ENCODE assay signal across 8 mouse cellular contexts in the genomic region with DNA sequence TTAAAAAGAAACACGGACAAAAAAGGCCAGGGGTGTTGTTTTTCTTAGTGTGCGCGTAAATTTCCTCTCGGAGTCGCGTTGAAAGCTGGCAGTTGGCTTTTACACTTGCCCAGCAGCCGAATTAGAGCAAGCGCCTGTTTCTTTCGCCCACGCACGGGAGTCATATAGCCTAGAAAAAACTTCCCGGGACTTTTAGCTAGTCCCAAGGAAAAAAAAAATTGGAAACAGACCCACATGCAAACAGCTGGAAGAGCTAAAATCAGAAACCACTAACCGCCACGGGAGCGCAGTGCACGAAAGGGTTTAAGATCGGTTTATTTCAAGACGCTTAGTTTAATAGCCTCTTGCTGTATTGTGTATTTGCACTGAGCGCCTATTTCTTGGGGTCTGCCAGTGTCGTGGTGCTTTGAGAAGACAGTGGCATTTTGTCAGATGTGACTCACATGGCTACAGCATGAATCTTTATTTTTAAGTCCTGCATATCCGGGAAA. TPM values are rescaled to one million over a fixed set of nuclear protein-coding genes. Genes with fewer than 3 reads are reported as not detected.
DNase-seq lines count a peak whose midpoint lies in the region; ATAC-seq and TF ChIP-seq lines count a peak whose summit lies in the region.

No protein-coding gene starts in this region.

- peaks cover 7 to 8% of the 10 kb centered on the region in 2 experiments; a peak in 3 of 4 replicates for H3K4me1 ChIP-seq in ES-E14 (ENCODE audit: control insufficient read depth in 2 of 2, insufficient read depth in 2 of 2, low read length in 2 of 2, poor library complexity in 1 of 2)
- H3K4me1 ChIP-seq in kidney, postnatal 0 days (replicated peaks; ENCODE audit: insufficient read depth, low read length), result no peaks in the 10 kb centered on the region

- ATAC-seq in frontal cortex, adult (ENCODE audit: low TSS enrichment), result peak; percentile 16; the same call in 1 of the 2 replicates
- no peak for ATAC-seq in kidney, postnatal 0 days (replicated peaks; ENCODE audit: low FRiP score, low read depth)
- no peak for ATAC-seq in megakaryocyte progenitor cell, adult 5-6 weeks (replicated peaks; ENCODE audit: poor library complexity)

- in situ Hi-C loops in ES-E14 (cut with MboI; ENCODE audit: low sequenced_read_pairs in 2 of 2, unreplicated experiment in 2 of 2), result no loop called here

- DNase-seq in adrenal gland, postnatal 14 days, result peak; percentile 14
- no peak for DNase-seq in adrenal gland, postnatal 25 days
- no peak for DNase-seq in ES-E14 (ENCODE audit: low read depth, low spot score)
- peak; percentile 78 for DNase-seq in kidney, postnatal 0 days (ENCODE audit: low spot score)
- DNase-seq in lung, postnatal 14 days, result peak; percentile 13
- no peak for DNase-seq in urinary bladder, postnatal 4 days (ENCODE audit: low spot score in 2 of 2)

- no peaks in the 10 kb centered on the region for H3K9me3 ChIP-seq in ES-E14 (ENCODE audit: control insufficient read depth, insufficient read depth, low read depth, low read length)
- no peaks in the 10 kb centered on the region for H3K9me3 ChIP-seq in kidney, postnatal 0 days (replicated peaks; ENCODE audit: low read length)

- H3K27ac ChIP-seq in ES-E14 (ENCODE audit: insufficient read depth, low read depth, low read length, poor library complexity, severe bottlenecking), result peak overlapping the region; percentile 71; the same call in 1 of the 2 replicates
- H3K27ac ChIP-seq in kidney, postnatal 0 days, result no peak overlapping the region

- no peak for TF ChIP-seq CTCF in kidney, postnatal 0 days (IDR thresholded peaks at IDR 0.05; ENCODE audit: low read depth)

- peaks cover 3% of the 10 kb centered on the region; the same call in 1 of the 2 replicates for H3K27me3 ChIP-seq in kidney, postnatal 0 days (ENCODE audit: insufficient read depth, low read length)

- peak overlapping the region; percentile 85 to 93 for H3K4me3 ChIP-seq in ES-E14 (ENCODE audit: insufficient read depth in 1 of 2, low read depth in 1 of 2, low read length in 2 of 2, poor library complexity in 1 of 2, severe bottlenecking in 1 of 2)
- peak overlapping the region; percentile 65 for H3K4me3 ChIP-seq in kidney, postnatal 0 days (replicated peaks; ENCODE audit: low read depth, low read length)

- H3K9ac ChIP-seq in ES-E14 (ENCODE audit: insufficient read depth, low read depth, low read length, poor library complexity, severe bottlenecking), result peak overlapping the region; percentile 85
- peak overlapping the region; percentile 57; the same call in 1 of the 2 replicates for H3K9ac ChIP-seq in kidney, postnatal 0 days (ENCODE audit: low read depth, low read length)

- H3K36me3 ChIP-seq in ES-E14 (ENCODE audit: control insufficient read depth, insufficient read depth, low read length, poor library complexity, severe bottlenecking), result peaks cover 32% of the 10 kb centered on the region
- H3K36me3 ChIP-seq in kidney, postnatal 0 days (ENCODE audit: insufficient read depth, low read length), result no peaks in the 10 kb centered on the region

- peak overlapping the region; percentile 90 for H3K4me2 ChIP-seq in kidney, postnatal 0 days (ENCODE audit: low read length)

- WGBS in kidney, postnatal 0 days, result 1% methylated on average over 21 of the region's 21 CpGs

TF ChIP-seq in ES-E14, 5 proteins besides CTCF, POLR2A, EP300 and RAD21:
- no peak for TF ChIP-seq ZC3H11A (IDR thresholded peaks at IDR 0.05; ENCODE audit: borderline replicate concordance, low read depth, low read length)
- TF ChIP-seq CHD2 (IDR thresholded peaks at IDR 0.05; ENCODE audit: low read depth, low read length), result no peak
- TF ChIP-seq ZNF384 (IDR thresholded peaks at IDR 0.05; ENCODE audit: low read depth, low read length), result no peak
- TF ChIP-seq MAFK (IDR thresholded peaks at IDR 0.05; ENCODE audit: insufficient read depth, low read depth, low read length), result no peak
- TF ChIP-seq HCFC1 (IDR thresholded peaks at IDR 0.05; ENCODE audit: borderline replicate concordance, insufficient read depth, low read length), result no peak
TF ChIP-seq in ES-E14: peak in this region for 0.

RNA-seq across cellular contexts. Expression of a gene that starts 1.3 kb away (rescaled TPM):
- 7.6 and 8.8 TPM in 2 replicates for total RNA-seq in adrenal gland, postnatal 14 days (2021)
- total RNA-seq in adrenal gland, postnatal 25 days (2021), result 5.7 and 6.9 TPM in 2 replicates
- total RNA-seq in ES-E14 (2012; rRNA removed), result 23.2 and 34.7 TPM in 2 replicates
- 8.6 and 10.0 TPM in 2 replicates for polyA plus RNA-seq in kidney, postnatal 0 days (2015; fragmentation: Nextera tagmentation; extraction: Ambion mirVana)
- 2.4 and 3.6 TPM in 2 replicates for total RNA-seq in megakaryocyte progenitor cell, adult 5-6 weeks (2015)
- total RNA-seq in megakaryocyte progenitor cell, adult 5-6 weeks (2017), result 1.2 and 1.5 TPM in 2 replicates

Comparison
In these comparisons a context has a peak if more than half of its experiments do, and no peak if none do; other contexts are left out.
1. DNase-seq: peak in adrenal gland, postnatal 14 days (single experiment), kidney, postnatal 0 days (single experiment) and lung, postnatal 14 days (single experiment); none in adrenal gland, postnatal 25 days (single experiment), ES-E14 (single experiment) and urinary bladder, postnatal 4 days (0 of 2).